Mouse (Mus musculus): Measurements from ENCODE around the gene Idh2. TPM values are rescaled to one million over a fixed set of nuclear protein-coding genes. Genes with fewer than 3 reads are reported as not detected.

The Idh2 gene
- 100 to 1,000 TPM; 236 to 647 TPM for total RNA-seq (2021)
- long read RNA-seq, experiment 1, transcript Idh2-201 (11 exons, 1,745 nt) = major isoform, 969 of 1,045 reads
- long read RNA-seq, experiment 1, partial matches to known transcripts = 25 of 1,045 reads
- long read RNA-seq, experiment 1, other reads (novel, unspliced or antisense) = 47 of 1,045 reads
- long read RNA-seq, experiment 2, transcript Idh2-201 (11 exons, 1,745 nt) = major isoform, 1,227 of 1,311 reads
- long read RNA-seq, experiment 2, partial matches to known transcripts = 27 of 1,311 reads
- long read RNA-seq, experiment 2, other reads (novel, unspliced or antisense) = 52 of 1,311 reads

DNA sequence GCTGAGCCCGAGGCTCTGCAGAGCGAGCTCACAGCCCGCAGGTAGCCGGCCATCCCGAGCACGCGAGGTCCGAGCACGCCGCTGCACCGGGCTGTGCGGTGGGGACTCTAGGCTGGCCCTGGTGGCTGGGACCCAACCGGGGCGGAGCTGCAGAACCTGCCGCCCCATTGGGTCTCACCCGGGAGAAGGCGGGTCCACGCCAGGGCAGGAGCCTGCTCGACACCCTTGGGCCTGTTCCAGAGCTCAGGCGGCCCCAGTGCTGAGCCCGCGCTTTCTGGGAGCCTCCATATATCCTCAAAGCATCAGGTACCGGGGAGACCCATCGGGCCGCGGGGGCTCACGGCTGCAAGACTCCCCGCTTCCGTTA lies at the start of gene Idh2:
TSS of gene Idh2 (minus strand) at position 169 of the 367 bp plus-strand sequence.
- intact Hi-C loops (cut with DNase I) = no loop called here
- Histone ChIP-seq H3K4me3 (peak within 1 kb of the TSS; percentile 88), H3K27ac (peak within 1 kb of the TSS; percentile 94)
- peak; percentile 98 for DNase-seq
- no peak for TF ChIP-seq CTCF (IDR thresholded peaks at IDR 0.05)

DNA sequence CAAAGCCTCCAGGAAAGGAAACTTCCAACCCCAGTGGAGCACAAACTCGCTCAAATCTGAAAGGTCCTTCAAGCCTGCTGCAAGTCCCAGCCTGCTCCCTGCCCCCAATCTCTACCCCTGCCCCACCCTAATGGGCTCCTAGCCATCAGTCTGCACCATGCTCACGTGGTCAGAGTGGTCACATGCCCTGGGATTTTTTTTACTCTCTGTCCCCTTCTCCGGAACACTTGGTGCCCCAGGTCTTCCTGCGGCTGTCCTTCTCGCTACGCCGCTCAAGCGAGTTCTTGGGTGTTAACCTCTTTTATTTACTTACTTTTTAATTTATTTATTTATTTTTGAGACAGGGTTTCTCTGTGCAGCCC lies 45.7 kb upstream of the Idh2 start:
- TF ChIP-seq CTCF (IDR thresholded peaks at IDR 0.05) = no peak
- peak overlapping the region; percentile 54 for H3K27ac ChIP-seq
- intact Hi-C loops (cut with DNase I) = no loop called here
- peak; percentile 62 for DNase-seq
- no peak overlapping the region; the same call in 1 of the 2 replicates for H3K4me3 ChIP-seq

DNA sequence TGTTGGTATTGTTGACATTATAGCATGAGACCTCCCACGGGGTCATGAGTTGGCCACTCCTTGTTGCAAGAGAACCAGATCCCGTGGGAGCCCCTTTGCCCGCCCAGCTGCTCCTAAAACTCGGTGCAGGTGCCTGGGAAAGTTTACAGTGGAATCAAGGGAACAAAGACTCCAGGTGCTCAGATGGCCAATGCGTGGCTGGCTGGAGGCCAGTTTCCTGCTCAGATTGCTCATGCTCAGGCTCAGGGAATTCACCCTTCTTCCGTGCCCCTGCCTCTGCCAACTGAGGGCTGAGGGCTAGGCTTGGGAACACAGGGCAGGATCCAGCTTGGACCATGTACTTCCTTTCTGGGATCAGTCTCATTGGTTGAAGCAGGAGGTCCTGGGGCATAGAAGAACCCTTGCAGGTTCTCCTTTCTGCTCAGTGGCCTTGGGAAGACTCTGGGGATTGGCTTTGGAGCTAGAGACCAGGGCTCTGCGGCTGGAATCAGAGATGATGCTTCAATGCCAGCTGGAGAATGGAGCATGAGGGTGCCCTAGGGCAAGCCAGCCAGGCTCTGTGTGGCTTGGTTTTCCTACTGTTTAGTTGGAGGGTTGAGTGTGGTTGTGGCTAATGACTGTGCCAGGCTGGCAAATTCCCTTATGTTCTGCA lies 45.2 kb upstream of the Idh2 start:
- H3K4me3 ChIP-seq = no peak overlapping the region
- no peak for DNase-seq
- peak overlapping the region; percentile 54 for H3K27ac ChIP-seq
- no peak for TF ChIP-seq CTCF (IDR thresholded peaks at IDR 0.05)
- intact Hi-C loops (cut with DNase I) = no loop called here

DNA sequence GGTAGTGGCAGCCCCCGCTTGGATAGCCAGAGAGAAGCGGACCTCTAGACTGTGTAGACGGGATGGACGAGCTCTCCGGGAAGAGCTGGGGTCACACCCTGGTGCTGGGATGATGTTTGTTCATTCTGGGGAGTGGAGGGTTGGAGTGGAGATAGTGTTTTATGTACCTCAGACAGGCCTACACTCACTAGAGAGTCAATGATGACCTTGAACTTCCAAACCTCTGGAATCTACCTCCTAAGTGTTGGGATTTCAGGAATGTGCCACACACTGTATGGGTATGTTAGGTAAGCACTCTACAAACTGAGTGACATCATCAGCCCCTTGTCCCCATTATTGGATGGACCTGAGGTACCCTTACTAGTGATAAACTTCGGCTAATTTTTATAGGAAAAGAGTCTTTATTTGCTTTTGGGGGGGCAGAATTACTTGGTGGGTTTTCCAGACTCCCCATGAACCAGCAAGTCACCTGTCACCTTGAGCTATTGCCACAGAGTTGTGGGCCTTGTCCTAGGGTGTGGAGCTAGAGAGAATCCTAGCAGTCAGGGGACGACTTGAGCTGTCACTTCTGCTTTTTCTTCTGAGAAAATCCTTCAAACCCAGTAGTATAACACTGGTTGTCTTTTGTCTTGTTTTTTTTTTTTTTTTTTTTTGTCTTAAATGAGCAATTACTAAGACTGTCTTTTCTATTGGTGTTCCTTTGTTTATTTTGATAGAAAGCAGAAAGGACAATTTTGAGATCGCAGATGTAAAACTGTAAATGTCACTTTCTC lies 43.5 kb upstream of the Idh2 start:
- no peak overlapping the region for H3K27ac ChIP-seq
- TF ChIP-seq CTCF (IDR thresholded peaks at IDR 0.05) = no peak
- intact Hi-C loops (cut with DNase I) = no loop called here
- no peak for DNase-seq
- no peak overlapping the region for H3K4me3 ChIP-seq

DNA sequence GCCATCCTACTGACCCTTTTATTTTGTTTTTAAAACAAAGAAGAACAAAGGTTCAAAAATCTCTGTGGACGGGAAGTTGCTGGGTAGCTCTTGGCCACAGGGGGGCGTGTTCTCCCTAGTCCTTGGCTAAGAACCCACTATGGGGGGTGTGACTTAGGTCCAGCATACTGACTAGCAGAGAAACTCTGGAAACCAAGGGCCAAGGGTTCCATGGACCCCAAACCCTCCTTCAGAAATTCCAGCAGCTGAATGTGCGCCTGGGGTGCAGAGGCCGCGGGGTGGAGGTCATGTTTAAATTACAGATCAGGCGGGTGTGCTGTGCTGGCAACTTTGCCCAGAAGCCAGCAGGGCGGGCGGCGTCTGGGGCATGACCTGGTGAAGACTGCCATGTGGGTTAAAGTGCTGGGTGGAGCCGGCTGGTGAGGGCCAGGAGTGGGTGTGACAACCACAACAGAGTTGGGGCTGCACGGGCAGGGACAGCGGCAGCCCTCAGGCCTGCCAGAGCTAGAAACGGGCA lies 41.6 kb upstream of the Idh2 start:
- peak; percentile 55 for DNase-seq
- Histone ChIP-seq H3K27ac (no peak overlapping the region), H3K4me3 (peak overlapping the region; percentile 9; the same call in 1 of the 2 replicates)
- TF ChIP-seq CTCF (IDR thresholded peaks at IDR 0.05) = peak; percentile 64
- intact Hi-C loops (cut with DNase I) = loop anchor here (1.0 kb wide), 1 partner anchor 59 kb away; no protein-coding TSS in a partner anchor

DNA sequence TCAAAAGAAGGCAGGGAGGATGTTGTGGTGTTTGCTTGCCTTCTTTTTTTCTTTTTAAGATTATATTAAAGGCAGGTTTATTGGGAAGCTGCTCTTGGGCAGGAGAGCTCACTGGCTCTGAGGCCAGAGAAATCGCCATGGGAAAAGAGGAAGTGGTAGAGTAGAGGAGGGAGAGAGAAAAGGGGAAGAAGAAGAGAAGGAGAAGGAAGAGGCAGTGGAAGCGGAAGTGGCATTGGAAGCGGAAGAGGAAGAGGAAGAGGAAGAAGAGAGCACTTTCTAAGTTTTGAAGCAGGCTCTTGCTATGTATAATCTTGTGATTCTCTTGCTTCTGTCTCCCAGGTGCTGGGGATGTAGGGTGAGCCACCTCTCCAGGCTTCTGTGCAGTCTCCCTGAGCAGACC lies 39.5 kb upstream of the Idh2 start:
- no peak for DNase-seq
- no peak for TF ChIP-seq CTCF (IDR thresholded peaks at IDR 0.05)
- Histone ChIP-seq H3K27ac (no peak overlapping the region), H3K4me3 (no peak overlapping the region)
- intact Hi-C loops (cut with DNase I) = no loop called here

DNA sequence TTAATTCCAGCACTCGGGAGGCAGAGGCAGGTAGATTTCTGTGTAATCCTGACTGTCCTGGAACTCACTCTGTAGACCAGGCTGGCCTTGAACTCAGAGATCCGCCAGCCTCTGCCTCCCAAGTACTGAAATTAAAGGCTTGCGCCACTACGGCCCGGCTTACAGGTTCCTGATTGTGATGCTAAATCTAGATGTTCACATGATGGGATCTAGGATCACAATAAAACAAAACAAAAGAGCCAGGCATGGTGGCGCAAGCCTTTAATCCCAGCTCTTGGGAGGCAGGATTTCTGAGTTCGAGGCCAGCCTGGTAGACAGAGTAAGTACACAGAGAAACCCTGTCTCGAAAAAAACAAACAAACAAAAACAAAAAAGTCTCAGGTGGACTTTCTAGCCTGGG lies 37.6 kb upstream of the Idh2 start:
- intact Hi-C loops (cut with DNase I) = no loop called here
- H3K27ac ChIP-seq = no peak overlapping the region
- no peak for DNase-seq
- no peak overlapping the region for H3K4me3 ChIP-seq
- TF ChIP-seq CTCF (IDR thresholded peaks at IDR 0.05) = no peak

DNA sequence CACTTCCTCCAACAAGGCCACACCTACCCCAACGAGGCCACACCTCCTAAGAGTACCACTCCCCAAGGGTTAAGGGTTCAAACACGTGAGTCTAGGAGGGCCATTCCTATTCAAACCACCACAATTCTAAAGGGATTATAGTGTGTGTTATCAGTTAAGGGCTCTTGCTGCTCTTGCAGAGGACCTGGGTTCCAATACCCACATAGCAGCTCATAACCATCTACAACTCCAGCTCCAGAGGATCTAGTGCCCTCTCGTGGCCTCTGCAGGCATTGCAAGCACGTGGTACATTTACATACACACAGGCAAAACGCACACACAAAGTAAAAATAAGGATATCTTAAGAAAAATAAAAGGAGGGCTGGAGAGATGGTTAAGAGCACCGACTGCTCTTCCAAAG lies 37.0 kb upstream of the Idh2 start:
- Histone ChIP-seq H3K27ac (no peak overlapping the region), H3K4me3 (no peak overlapping the region)
- no peak for DNase-seq
- intact Hi-C loops (cut with DNase I) = no loop called here
- peak; percentile 52 for TF ChIP-seq CTCF (IDR thresholded peaks at IDR 0.05)

DNA sequence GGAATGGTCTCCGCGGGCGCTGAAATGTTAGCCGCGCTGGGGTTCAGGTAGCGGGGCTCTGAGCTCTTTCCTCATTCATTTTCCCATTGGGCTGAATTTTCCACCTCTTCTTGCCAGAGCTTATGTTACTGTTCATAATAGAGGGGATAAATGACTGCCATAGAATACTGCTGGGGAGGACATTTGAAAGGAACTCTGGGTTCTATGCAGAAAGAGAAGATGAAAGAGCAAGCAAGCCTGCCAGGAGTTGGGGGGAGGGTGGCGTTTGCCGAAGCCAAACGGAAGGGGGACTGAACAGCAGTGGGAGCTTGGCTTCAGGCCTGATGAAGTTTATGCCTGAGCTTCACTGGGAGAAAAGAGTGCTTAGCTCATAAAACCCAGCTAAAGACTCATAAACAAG lies 34.2 kb upstream of the Idh2 start:
- TF ChIP-seq CTCF (IDR thresholded peaks at IDR 0.05) = no peak
- intact Hi-C loops (cut with DNase I) = no loop called here
- DNase-seq = no peak
- Histone ChIP-seq H3K4me3 (peak overlapping the region; percentile 63), H3K27ac (no peak overlapping the region)

DNA sequence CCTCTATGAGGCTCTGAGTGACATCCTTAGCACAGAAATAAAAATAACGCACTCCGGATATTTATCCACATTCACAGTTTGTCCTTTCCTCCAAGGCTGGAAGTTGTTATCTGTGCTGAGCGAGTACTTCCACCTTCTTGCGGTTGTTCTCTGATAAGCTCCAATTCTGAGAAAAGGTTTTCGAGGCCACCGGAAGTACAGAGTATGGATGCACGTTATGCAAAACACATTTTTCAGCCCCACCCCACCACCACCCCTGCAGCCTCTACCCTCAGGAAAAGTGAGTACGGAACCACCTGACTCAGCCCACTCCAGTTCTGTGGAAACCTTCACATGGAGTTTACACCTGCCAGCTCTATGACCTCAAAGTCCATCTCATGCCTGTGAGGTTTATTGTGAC lies 30.9 kb upstream of the Idh2 start:
- intact Hi-C loops (cut with DNase I) = no loop called here
- TF ChIP-seq CTCF (IDR thresholded peaks at IDR 0.05) = no peak
- no peak for DNase-seq
- no peak overlapping the region for H3K4me3 ChIP-seq
- no peak overlapping the region for H3K27ac ChIP-seq

DNA sequence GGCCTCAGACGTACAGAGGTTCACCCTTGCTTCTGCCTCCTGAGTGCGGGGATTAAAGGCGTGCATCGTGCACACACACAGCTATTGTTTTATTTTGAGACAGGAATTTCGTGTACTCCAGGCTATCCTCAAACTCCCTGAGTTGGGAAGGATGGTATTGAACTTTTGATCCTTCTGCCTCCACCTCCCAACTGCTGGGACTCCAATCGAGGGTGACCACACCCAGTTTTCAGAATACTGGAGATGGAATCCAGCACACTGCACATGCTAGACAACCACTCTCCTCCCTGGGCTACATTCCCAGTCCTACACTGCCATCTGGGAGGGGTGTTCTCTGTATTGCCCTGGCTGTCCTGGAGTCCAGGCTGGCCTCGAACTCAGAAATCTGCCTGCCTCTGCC lies 29.5 kb upstream of the Idh2 start:
- no peak for DNase-seq
- no peak overlapping the region for H3K4me3 ChIP-seq
- H3K27ac ChIP-seq = no peak overlapping the region
- TF ChIP-seq CTCF (IDR thresholded peaks at IDR 0.05) = no peak
- intact Hi-C loops (cut with DNase I) = loop anchor here (5.0 kb wide), 1 partner anchor 228 kb away; the partner anchor contains the start of gene Man2a2

DNA sequence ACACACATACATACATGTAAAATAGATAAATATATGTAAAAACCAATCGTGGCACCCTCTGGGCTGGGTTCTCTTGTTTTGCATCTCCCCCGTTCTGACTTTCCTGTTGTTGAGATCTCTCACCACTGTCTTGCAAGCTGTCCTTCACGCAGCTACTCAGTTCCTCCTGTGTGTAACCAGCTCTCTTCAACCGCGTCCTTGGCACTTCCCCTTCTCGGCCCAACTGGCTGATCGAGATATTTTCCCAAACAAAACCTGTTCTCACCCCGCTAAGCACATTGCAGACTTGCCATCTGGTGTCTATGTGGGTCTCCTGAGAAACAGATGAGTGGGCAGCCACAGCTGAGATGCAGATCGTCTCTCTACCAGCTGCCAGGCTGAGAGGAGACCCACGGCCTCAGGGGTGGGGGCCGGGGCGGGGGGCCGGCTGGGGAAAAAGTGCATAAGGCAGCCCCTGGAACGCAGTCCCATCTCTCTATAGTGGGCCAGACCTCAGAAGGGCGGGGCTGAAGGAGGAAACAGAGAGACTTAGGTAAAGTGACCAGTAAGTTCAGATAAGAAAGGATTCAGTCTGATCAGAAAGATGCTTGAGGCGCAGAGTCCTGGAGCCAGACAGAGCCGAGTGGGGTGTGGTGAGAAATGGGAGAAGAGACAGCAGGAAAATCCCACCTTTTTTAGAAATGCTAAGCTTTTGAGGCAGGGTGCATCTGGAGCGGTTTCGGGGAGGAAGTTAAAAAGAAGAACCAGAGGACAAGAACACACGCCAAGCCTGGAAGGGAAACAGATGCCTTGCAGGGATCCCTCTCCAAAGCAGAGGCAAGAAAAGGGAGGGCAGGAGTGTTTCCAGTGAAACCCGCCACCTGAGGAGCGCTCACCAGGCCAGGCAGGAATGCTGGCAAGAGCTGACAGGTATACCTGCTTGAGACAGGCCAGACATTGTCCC lies 28.4 kb upstream of the Idh2 start:
- intact Hi-C loops (cut with DNase I) = loop anchor here (5.0 kb wide), 1 partner anchor 229 kb away; the partner anchor contains the start of gene Man2a2
- H3K27ac ChIP-seq = 0 out of 2 replicates have a peak overlapping the region, but pooled peaks have one; percentile 16
- DNase-seq = no peak
- H3K4me3 ChIP-seq = 0 out of 2 replicates have a peak overlapping the region, but pooled peaks have one; percentile 7
- TF ChIP-seq CTCF (IDR thresholded peaks at IDR 0.05) = no peak
